Mouse (Mus musculus): Measurements from ENCODE around the gene RPS10-NUDT3. TPM values are rescaled to one million over a fixed set of nuclear protein-coding genes. Genes with fewer than 3 reads are reported as not detected.
"Not testable (repeated sequence)": the region's sequence is repeated elsewhere in the genome, so short reads cannot be mapped to it uniquely, and the experiment has no call there.

Gene RPS10-NUDT3
- total RNA-seq, 2 experiments from 2014 or later, result not detected

GRCm38 (mm10) chr17:27643756-27644155 is 8.7 kb upstream of the RPS10-NUDT3 start:
- no peak for ATAC-seq (replicated peaks; ENCODE audit: low FRiP score, low TSS enrichment, poor library complexity, severe bottlenecking)

DNA sequence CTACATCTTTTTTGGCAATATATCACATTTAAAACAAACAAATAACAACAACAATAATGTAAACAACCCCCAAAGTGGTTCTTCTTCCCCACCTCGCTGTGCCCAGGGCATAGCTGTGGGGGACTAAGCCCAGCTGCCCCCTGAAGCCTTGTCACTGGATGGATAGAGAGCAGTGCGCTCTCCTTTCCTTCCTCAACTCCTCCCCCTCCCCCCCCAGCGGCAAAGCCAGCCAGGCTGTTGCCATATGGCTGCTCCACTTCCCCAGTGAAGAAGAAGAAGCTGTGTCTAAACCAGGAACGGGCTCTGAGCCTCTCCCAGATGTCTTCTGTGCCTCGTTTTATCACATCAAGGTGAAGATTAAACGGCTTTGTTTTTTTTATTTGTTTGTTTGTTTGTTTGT is 8.1 kb upstream of the RPS10-NUDT3 start:
- no peak for ATAC-seq (replicated peaks; ENCODE audit: low FRiP score, low TSS enrichment, poor library complexity, severe bottlenecking)

DNA sequence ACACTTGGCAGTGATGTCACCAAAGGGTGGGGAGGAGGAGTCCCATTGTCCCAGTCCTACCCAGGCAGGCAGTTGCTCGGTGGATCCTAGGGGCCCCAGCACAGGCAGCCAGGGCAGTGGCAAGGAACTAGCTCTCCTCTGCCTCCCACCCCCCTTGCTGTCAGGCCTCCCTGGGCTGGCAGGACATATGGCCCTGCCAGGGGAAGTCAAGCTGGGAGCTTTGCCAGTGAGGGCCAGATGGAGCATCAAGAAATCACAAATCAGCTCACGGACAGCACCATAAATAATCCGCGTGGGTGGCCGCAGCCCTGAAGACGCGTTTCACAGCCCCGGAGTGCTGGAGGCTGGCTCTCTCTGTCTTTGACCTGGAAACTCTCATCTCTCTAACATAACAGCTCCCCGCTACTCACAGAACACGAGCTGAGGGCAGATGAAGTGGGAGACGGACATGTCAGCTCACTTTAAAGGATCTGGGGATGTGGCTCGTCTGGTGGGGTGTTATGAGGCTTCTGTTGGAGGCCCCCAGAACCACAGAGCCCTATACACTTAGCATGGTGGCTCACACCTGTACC is 7.6 kb upstream of the RPS10-NUDT3 start:
- ATAC-seq (replicated peaks; ENCODE audit: low FRiP score, low TSS enrichment, poor library complexity, severe bottlenecking), result peak; percentile 23

DNA sequence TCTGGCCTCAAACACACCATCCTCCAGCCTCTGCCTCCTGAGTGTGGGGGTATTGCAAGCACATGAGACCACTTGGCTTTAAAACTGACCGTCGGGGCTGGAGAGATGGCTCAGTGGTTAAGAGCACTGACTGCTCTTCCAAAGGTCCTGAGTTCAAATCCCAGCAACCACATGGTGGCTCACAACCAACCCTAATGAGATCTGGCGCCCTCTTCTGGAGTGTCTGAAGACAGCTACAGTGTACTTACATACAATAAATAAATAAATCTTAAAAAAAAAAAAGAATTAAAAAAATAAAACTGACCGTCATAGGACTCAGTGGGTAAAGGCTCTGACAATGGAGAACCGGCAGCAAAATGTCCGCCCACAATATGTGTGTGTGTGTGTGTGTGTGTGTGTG is 4.8 kb upstream of the RPS10-NUDT3 start:
- not testable (repeated sequence) for ATAC-seq (replicated peaks; ENCODE audit: low FRiP score, low TSS enrichment, poor library complexity, severe bottlenecking)

- ATAC-seq (replicated peaks; ENCODE audit: low FRiP score, low TSS enrichment, poor library complexity, severe bottlenecking), result no peak
These were observed 3.9 kb upstream of the RPS10-NUDT3 start for GRCm38 (mm10) chr17:27638921-27639332.

DNA sequence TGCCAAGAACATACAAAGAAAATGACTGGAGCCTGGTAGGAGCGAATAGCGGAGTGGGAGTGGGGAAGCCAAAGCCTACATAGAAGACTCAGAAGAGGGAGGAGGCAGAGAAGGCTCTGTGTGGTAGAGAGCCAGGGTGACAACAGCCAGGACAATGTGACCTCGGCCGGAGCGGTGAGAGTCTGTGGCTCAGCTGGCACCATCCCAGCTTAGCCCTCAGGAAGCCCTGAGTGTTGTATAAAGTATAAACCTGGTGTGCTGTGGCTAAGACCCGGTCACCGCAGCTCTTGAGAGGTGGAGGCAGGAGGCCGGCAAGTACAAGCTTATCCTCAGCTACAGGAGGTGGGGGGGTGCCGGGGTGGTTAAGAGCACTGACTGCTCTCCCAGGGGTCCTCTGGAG is 2.3 kb upstream of the RPS10-NUDT3 start:
- no peak for ATAC-seq (replicated peaks; ENCODE audit: low FRiP score, low TSS enrichment, poor library complexity, severe bottlenecking)

DNA sequence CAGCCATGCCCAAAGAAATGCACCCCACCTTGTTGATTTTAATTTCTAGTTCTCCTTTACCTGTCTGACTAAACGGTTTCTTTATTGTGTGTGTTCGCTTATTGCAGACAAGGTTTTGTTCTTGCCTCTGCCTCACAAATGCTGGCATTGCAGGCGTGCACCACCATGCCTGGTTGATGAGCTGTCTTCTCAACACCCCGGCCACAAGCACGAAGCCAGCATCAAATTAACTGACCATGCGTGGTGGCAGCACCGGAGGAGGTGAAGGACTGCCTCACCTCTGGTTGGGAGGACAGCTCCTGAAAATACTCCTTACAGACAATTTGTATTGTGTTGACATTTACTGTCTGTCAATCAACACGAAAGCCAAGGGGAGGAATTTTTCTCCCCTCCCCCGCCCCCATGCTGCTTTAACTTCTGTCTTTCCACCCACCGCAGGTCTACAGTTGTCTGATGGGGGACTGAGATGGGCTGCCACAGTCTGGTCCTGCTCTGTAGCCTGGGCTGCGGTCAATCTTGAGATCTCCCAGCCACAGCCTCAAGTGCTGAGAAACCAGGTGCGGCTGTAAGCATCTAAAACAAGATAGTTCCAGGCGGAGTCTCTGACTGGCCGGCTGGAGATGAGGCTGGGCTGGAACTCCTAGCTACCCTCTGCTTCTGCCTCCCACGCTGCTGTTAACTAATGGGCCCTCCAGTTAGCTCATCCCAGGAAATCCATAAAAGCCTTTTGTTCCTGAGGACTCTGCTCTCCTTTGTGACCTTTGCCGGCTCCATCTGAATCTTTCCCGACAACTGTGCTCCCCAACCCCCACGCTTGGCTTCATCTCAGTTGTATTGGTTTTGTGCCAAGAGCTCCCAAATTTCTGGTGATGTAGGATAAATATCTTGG is 1.4 kb upstream of the RPS10-NUDT3 start, which contains the start of gene Rps10:
Rps10 (minus strand) TSS at position 538 of the 889 bp plus-strand sequence.
- no peak for ATAC-seq (replicated peaks; ENCODE audit: low FRiP score, low TSS enrichment, poor library complexity, severe bottlenecking)

DNA sequence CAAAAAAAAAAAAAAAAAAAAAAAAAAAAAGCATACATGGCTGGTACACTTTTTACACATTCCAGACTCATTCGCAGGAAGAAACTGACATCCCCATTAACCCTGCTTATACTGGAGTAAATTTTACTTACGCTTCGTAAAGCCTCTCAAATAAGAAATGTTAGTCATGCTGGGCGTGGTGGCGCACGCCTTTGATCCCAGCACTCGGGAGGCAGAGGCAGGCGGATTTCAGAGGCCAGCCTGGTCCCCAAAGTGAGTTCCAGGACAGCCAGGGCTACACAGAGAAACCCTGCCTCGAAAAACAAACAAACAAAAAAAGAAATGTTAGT is 517 bp upstream of the RPS10-NUDT3 start:
- ATAC-seq (replicated peaks; ENCODE audit: low FRiP score, low TSS enrichment, poor library complexity, severe bottlenecking), result not testable (repeated sequence)

GRCm38 (mm10) chr17:27629249-27630020 is 5.6 kb downstream of the RPS10-NUDT3 start:
- peak; percentile 47; the same call in 1 of the 2 replicates for ATAC-seq (replicated peaks; ENCODE audit: low FRiP score, low TSS enrichment, poor library complexity, severe bottlenecking)

GRCm38 (mm10) chr17:27628376-27628775 is 6.6 kb downstream of the RPS10-NUDT3 start:
- no peak for ATAC-seq (replicated peaks; ENCODE audit: low FRiP score, low TSS enrichment, poor library complexity, severe bottlenecking)

DNA sequence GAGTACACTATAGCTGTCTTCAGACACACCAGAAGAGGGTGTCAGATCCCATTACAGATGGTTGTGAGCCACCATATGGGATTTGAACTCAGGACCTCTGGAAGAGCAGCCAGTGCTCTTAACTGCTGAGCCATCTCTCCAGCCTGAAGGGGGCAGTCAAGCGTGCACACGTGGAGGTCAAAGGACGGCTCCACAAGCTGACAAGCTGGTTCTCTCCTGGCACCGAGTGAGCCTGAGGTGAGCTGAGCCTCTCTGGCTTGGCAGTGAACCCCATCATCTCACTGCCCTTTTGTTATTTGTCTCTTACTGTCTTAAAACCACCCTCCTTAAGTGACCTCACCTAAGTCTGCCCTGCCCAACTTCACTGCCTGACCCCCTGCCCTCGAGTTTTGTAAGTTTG is 7.6 kb downstream of the RPS10-NUDT3 start:
- no peak for ATAC-seq (replicated peaks; ENCODE audit: low FRiP score, low TSS enrichment, poor library complexity, severe bottlenecking)

DNA sequence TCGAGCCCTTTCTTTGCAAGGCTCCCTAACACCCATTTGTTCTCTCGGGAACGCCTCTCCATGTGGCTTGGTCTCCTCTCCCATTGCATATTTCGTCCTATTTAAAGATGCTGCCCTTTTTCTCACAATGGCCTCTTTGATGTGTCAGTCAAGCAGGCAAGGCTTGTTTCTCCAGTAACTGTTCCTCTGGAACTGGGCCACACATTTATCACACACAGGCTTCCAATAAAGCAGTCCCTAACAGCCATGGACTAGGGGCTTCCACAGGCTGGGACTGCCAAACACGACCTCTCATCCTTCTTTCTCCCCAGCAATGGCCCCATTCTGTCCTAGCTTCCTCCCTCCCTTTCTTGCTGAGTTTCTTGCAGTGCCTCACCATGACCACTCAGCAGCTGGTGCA is 8.3 kb downstream of the RPS10-NUDT3 start:
- no peak for ATAC-seq (replicated peaks; ENCODE audit: low FRiP score, low TSS enrichment, poor library complexity, severe bottlenecking)

- ATAC-seq (replicated peaks; ENCODE audit: low FRiP score, low TSS enrichment, poor library complexity, severe bottlenecking), result no peak
These were observed 9.4 kb downstream of the RPS10-NUDT3 start for GRCm38 (mm10) chr17:27625455-27626251.

DNA sequence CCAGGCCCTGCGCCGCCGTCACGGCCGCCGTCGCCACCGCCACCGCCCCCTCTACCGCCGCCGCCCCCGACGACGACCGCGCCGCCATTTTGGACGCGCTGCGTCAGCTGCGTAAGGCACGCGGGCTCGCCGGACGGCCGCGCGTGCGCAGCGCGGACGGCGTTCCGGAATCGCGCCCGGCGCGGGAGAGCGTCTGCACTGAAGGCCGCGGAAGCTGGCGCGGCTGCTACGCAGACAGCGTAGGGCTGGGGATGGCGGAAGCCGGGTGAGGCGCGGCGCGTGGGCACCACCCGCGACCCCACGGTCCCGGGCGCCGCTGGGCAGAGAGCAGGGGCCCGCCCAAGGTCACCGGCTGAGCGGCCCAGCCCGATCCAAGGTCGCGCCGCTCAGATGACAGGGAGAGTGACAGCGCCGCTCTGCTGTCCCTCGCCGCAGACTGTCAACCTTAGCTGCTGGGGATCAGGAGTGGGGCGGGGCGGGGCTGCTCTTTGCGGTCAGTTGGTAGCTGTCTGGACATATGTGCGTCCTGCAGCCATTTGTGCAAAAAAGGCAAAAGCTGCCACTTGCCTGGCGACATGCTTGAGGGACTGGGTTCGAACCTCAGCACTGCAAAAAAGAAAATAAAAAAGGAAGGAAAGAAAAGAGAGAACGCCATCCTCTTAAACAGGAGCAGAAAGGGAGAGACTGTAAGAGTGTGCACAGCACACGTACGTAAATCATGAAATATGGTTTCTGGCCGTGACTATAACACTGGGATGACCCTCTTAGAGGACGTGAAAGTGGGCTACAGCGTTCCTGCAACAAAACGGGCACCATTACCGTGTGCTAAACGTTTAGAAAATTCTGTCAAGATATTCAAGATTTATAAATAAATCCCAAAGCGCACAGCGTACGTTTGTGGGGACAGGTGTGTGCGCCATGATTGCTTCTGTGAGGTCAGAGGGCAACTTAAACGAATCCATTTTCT is 11.4 kb downstream of the RPS10-NUDT3 start, which contains the start of gene Nudt3:
Nudt3 (minus strand) TSS at position 136 of the 967 bp plus-strand sequence.
- peak; percentile 51 for ATAC-seq (replicated peaks; ENCODE audit: low FRiP score, low TSS enrichment, poor library complexity, severe bottlenecking)

GRCm38 (mm10) chr17:27622611-27623359 is 12.2 kb downstream of the RPS10-NUDT3 start:
- 0 out of 2 replicates have a peak, but pooled peaks have one; percentile 31 for ATAC-seq (replicated peaks; ENCODE audit: low FRiP score, low TSS enrichment, poor library complexity, severe bottlenecking)

- ATAC-seq (replicated peaks; ENCODE audit: low FRiP score, low TSS enrichment, poor library complexity, severe bottlenecking), result no peak
These were observed 13.1 kb downstream of the RPS10-NUDT3 start for GRCm38 (mm10) chr17:27621705-27622531.

GRCm38 (mm10) chr17:27621161-27621560 is 13.9 kb downstream of the RPS10-NUDT3 start:
- no peak for ATAC-seq (replicated peaks; ENCODE audit: low FRiP score, low TSS enrichment, poor library complexity, severe bottlenecking)
